Mouse (Mus musculus) forebrain, embryonic 15.5 days (tissue): Measurements from ENCODE around the gene Slc8a1. TPM values are rescaled to one million over a fixed set of nuclear protein-coding genes. Genes with fewer than 3 reads are reported as not detected.
A peak's percentile ranks its signal among the peaks of the same experiment; 100 is the strongest.

Experiments used
- ATAC-seq: fragments of 200-750 bp; cut with Nextera tagmentation; replicated peaks from 2 replicates; pipeline ENCODE4 v1.8.0; 2017; ENCODE audit warnings: mild to moderate bottlenecking, moderate TSS enrichment, moderate library complexity
- H3K27ac ChIP-seq: fragments of 300-500 bp; sonication (generic); replicated peaks from 2 replicates; pipeline ENCODE4 v1.5.1; 2015; ENCODE audit warnings: mild to moderate bottlenecking, inconsistent platforms
- H3K27me3 ChIP-seq: fragments of 300-500 bp; sonication (generic); 2 replicates; pipeline ENCODE4 v1.6.1; 2015; ENCODE audit warnings: inconsistent platforms
- H3K36me3 ChIP-seq: fragments of 300-500 bp; sonication (generic); 2 replicates; pipeline ENCODE4 v1.6.1; 2015; ENCODE audit warnings: mild to moderate bottlenecking, inconsistent platforms
- H3K4me1 ChIP-seq: fragments of 300-500 bp; sonication (generic); 2 replicates; pipeline ENCODE4 v1.6.1; 2015; ENCODE audit warnings: inconsistent platforms
- H3K4me2 ChIP-seq: fragments of 300-500 bp; sonication (generic); replicated peaks from 2 replicates; pipeline ENCODE4 v1.6.1; 2015; ENCODE audit warnings: mild to moderate bottlenecking, inconsistent platforms
- H3K4me3 ChIP-seq: fragments of 300-500 bp; sonication (generic); 2 replicates; pipeline ENCODE4 v1.5.1; 2015; ENCODE audit warnings: mild to moderate bottlenecking, inconsistent platforms
- H3K9ac ChIP-seq: fragments of 300-500 bp; sonication (generic); replicated peaks from 2 replicates; pipeline ENCODE4 v1.6.1; 2015; ENCODE audit warnings: mild to moderate bottlenecking, inconsistent platforms
- H3K9me3 ChIP-seq: fragments of 300-500 bp; sonication (generic); 2 replicates; pipeline ENCODE4 v1.6.1; 2016; ENCODE audit warnings: inconsistent platforms
- WGBS: fragments of 180-500 bp; shearing (Covaris S2); methylation state at CpG from one replicate; pipeline ENCODE4 v1.1.7; 2015; ENCODE audit warnings: mixed read lengths; 5-methylcytosine and 5-hydroxymethylcytosine counted together
- polyA plus RNA-seq: library from polyadenylated mRNA; unstranded; fragments of >200 nt; fragmentation: Nextera tagmentation; extraction: Ambion mirVana; gene quantifications from 2 replicates; pipeline ENCODE4 v1.2.1, GENCODE M21; 2015

Slc8a1 gene
- polyA plus RNA-seq, 1 experiment from 2014 or later: 18.4 TPM

DNA sequence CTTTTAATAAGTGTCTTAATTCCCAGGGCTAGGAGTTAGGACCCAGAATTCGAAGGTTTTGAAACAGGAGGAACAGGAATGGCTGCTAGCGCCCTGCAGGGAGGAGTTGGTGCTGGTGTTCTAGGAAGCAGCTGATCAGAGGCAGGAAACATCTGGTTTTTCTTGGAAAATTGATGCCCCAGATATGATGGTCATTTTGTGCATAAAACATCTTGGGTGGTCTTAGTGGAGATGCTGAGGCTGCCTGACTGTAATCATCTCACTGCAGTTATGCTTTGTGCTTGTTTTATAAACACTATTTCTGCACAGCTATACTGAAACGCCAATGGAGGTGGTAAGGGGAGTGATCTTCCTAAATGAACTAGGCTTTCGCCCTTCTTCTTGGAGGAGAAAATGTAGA, 345.1 kb downstream of the Slc8a1 start:
- Histone ChIP-seq H3K27ac (no peak overlapping the region), H3K4me3 (no peak overlapping the region), H3K27me3 (no peaks in the 10 kb centered on the region), H3K9me3 (no peaks in the 10 kb centered on the region), H3K9ac (no peak overlapping the region), H3K4me2 (no peak overlapping the region), H3K36me3 (no peaks in the 10 kb centered on the region; the same call in 1 of the 2 replicates), H3K4me1 (no peaks in the 10 kb centered on the region)
- WGBS: 89% methylated on average over 4 of the region's 4 CpGs
- ATAC-seq: no peak

GRCm38 (mm10) chr17:81391478-81391877, 346.7 kb downstream of the Slc8a1 start:
- Histone ChIP-seq H3K9ac (no peak overlapping the region), H3K27ac (no peak overlapping the region), H3K4me1 (no peaks in the 10 kb centered on the region), H3K4me2 (no peak overlapping the region), H3K9me3 (no peaks in the 10 kb centered on the region), H3K4me3 (no peak overlapping the region), H3K27me3 (no peaks in the 10 kb centered on the region), H3K36me3 (peaks cover 3% of the 10 kb centered on the region)
- ATAC-seq: no peak
- WGBS: 94% methylated on average over 7 of the region's 7 CpGs

DNA sequence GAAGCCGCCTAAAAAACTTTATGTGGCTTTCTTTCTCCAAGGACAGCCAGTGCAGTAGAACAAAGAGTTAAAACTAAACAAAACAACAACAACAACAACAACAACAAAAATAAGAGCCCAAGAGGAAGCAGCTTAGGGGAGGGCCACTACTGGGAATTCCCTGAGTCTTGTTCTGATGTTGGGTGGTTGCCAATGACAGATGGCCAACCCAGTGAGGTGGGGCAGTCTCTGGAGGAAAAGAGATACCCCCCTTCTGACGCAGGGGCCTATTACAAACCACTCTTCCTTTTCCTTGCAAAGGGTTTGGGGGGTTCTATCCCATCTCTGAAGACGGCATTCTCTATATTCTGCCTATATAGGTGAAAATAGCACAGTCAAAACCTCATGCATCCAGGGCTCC, 347.4 kb downstream of the Slc8a1 start:
- peak; percentile 38; the same call in 1 of the 2 replicates for ATAC-seq
- 69% methylated on average over 3 of the region's 3 CpGs for WGBS

GRCm38 (mm10) chr17:81386118-81386517, 352.1 kb downstream of the Slc8a1 start:
- H3K9ac ChIP-seq: no peak overlapping the region
- H3K4me2 ChIP-seq: no peak overlapping the region
- H3K9me3 ChIP-seq: no peaks in the 10 kb centered on the region
- H3K4me3 ChIP-seq: no peak overlapping the region
- H3K27ac ChIP-seq: no peak overlapping the region
- ATAC-seq: no peak
- no peaks in the 10 kb centered on the region for H3K27me3 ChIP-seq
- WGBS: 89% methylated on average over 2 of the region's 2 CpGs
- peaks cover 3% of the 10 kb centered on the region for H3K36me3 ChIP-seq
- no peaks in the 10 kb centered on the region for H3K4me1 ChIP-seq

More for the DNA sequence above, 347.4 kb downstream of the Slc8a1 start:
- no peaks in the 10 kb centered on the region for H3K9me3 ChIP-seq
- no peak overlapping the region for H3K9ac ChIP-seq
- H3K27ac ChIP-seq: no peak overlapping the region
- H3K4me3 ChIP-seq: no peak overlapping the region
- no peaks in the 10 kb centered on the region for H3K4me1 ChIP-seq
- no peak overlapping the region for H3K4me2 ChIP-seq
- H3K36me3 ChIP-seq: peaks cover 3% of the 10 kb centered on the region
- no peaks in the 10 kb centered on the region for H3K27me3 ChIP-seq

DNA sequence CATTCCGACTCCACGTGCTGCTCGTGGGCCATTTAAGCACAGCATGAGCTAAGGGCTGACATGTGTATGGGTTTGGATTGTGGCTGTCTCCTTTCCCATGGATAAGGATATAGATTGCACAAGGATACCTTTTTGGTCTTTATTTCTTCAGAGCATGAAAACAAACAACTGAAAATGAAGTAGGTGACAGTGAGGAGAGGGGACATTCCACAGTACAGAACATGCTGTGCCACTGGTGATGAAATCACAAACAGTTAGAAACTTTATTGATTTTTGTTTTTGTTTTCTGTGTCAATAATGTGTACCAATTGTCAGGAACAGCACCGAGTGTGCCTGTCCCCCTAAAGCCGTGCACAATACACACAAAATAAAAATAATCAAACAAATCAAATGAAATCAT, 352.7 kb downstream of the Slc8a1 start:
- peaks cover 3% of the 10 kb centered on the region for H3K36me3 ChIP-seq
- no peak overlapping the region for H3K27ac ChIP-seq
- H3K4me2 ChIP-seq: no peak overlapping the region
- WGBS: 96% methylated on average over 5 of the region's 5 CpGs
- H3K9me3 ChIP-seq: no peaks in the 10 kb centered on the region
- no peaks in the 10 kb centered on the region for H3K27me3 ChIP-seq
- H3K9ac ChIP-seq: no peak overlapping the region
- H3K4me3 ChIP-seq: no peak overlapping the region
- ATAC-seq: no peak
- no peaks in the 10 kb centered on the region for H3K4me1 ChIP-seq

DNA sequence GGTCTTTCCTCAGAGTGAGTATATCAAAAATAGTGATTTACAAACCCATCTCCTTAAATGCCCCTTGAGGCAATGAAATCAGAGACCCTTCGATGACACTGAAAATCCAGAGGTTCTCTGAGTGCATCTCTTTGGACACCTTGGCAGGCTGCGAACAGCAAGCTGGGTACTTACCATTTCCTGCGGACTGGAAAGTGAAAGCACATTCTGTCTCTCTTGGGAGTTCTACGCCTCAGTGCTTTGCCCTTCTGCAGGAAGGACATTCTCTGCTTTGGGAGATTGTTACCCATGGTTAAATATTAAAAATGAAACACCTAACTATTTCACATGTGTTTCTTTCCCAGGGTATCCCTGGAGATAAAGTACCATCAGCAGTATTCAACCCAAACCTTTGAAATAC, 354.7 kb downstream of the Slc8a1 start:
- Histone ChIP-seq H3K27ac (no peak overlapping the region), H3K4me1 (no peaks in the 10 kb centered on the region), H3K4me3 (no peak overlapping the region), H3K9me3 (no peaks in the 10 kb centered on the region), H3K27me3 (no peaks in the 10 kb centered on the region), H3K4me2 (no peak overlapping the region), H3K9ac (no peak overlapping the region), H3K36me3 (peaks cover 3% of the 10 kb centered on the region)
- ATAC-seq: no peak
- WGBS: 92% methylated on average over 4 of the region's 4 CpGs

GRCm38 (mm10) chr17:81378436-81378835, 359.7 kb downstream of the Slc8a1 start:
- H3K9me3 ChIP-seq: no peaks in the 10 kb centered on the region
- ATAC-seq: no peak
- no peak overlapping the region for H3K4me3 ChIP-seq
- H3K4me1 ChIP-seq: peaks cover 9% of the 10 kb centered on the region
- 85% methylated on average over 7 of the region's 7 CpGs for WGBS
- H3K4me2 ChIP-seq: no peak overlapping the region
- H3K27me3 ChIP-seq: no peaks in the 10 kb centered on the region
- no peak overlapping the region for H3K9ac ChIP-seq
- H3K36me3 ChIP-seq: no peaks in the 10 kb centered on the region
- H3K27ac ChIP-seq: no peak overlapping the region

- Histone ChIP-seq H3K36me3 (no peaks in the 10 kb centered on the region), H3K4me2 (no peak overlapping the region), H3K4me1 (peaks cover 9% of the 10 kb centered on the region), H3K9ac (no peak overlapping the region), H3K27ac (no peak overlapping the region), H3K9me3 (no peaks in the 10 kb centered on the region), H3K27me3 (no peaks in the 10 kb centered on the region), H3K4me3 (no peak overlapping the region)
- WGBS: 25% methylated on average over 5 of the region's 5 CpGs
- 0 out of 2 replicates have a peak, but pooled peaks have one; percentile 38 for ATAC-seq
Measured at GRCm38 (mm10) chr17:81377757-81378299, 360.3 kb downstream of the Slc8a1 start.

DNA sequence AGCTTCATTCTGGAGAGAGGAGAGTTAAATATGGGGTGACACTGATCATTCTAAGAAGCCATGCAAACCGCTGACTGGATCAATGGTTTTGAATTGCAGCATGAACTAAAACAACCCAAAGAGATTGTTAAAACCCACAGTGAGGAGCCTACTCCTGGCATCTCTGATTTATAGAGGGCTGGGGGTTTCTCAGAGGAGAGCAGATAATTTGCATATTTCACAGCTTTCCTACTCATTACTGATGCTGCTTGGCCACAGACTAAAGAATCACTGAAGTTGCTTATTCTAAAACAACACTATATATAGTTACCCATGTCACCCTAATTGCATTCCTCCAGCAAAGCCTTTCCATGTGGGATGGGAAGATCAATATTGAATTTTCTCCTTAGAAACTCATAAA, 361.0 kb downstream of the Slc8a1 start:
- Histone ChIP-seq H3K27ac (no peak overlapping the region), H3K4me1 (peaks cover 9% of the 10 kb centered on the region), H3K4me3 (no peak overlapping the region), H3K9ac (no peak overlapping the region), H3K36me3 (no peaks in the 10 kb centered on the region), H3K27me3 (no peaks in the 10 kb centered on the region), H3K4me2 (no peak overlapping the region), H3K9me3 (no peaks in the 10 kb centered on the region)
- WGBS: 13% methylated on average over 1 of the region's 1 CpGs
- peak; percentile 81 for ATAC-seq

DNA sequence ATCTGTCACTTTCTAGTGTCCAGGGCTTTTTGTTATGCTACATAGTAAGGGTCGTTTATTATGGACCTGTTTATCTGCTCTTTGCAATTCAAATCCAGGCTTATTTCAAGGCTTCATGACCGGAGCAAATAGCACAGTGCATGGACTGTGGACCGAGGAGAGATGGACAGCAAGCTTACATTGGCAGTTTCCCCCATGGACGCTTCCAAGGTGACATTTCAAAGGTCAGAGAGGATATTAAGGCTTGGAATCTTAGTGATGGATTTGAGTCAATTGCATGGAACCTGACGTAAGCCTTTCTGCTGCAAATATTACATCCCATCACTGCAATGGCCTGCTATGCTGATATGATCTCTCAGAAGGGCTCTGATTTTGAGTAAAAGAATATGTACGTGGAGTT, 362.3 kb downstream of the Slc8a1 start:
- Histone ChIP-seq H3K4me2 (no peak overlapping the region), H3K9me3 (no peaks in the 10 kb centered on the region), H3K27me3 (no peaks in the 10 kb centered on the region), H3K36me3 (no peaks in the 10 kb centered on the region), H3K4me1 (peaks cover 9% of the 10 kb centered on the region), H3K27ac (no peak overlapping the region), H3K9ac (no peak overlapping the region), H3K4me3 (no peak overlapping the region)
- no peak for ATAC-seq
- WGBS: 86% methylated on average over 6 of the region's 6 CpGs

- H3K27me3 ChIP-seq: no peaks in the 10 kb centered on the region
- no peak overlapping the region for H3K9ac ChIP-seq
- no peaks in the 10 kb centered on the region for H3K36me3 ChIP-seq
- ATAC-seq: 0 out of 2 replicates have a peak, but pooled peaks have one; percentile 35
- H3K9me3 ChIP-seq: no peaks in the 10 kb centered on the region
- WGBS: 53% methylated on average over 2 of the region's 2 CpGs
- H3K4me2 ChIP-seq: no peak overlapping the region
- no peak overlapping the region; the same call in 1 of the 2 replicates for H3K27ac ChIP-seq
- H3K4me1 ChIP-seq: peaks cover 2% of the 10 kb centered on the region; the same call in 1 of the 2 replicates
- H3K4me3 ChIP-seq: no peak overlapping the region
Measured at GRCm38 (mm10) chr17:81369036-81369435, 369.1 kb downstream of the Slc8a1 start.

DNA sequence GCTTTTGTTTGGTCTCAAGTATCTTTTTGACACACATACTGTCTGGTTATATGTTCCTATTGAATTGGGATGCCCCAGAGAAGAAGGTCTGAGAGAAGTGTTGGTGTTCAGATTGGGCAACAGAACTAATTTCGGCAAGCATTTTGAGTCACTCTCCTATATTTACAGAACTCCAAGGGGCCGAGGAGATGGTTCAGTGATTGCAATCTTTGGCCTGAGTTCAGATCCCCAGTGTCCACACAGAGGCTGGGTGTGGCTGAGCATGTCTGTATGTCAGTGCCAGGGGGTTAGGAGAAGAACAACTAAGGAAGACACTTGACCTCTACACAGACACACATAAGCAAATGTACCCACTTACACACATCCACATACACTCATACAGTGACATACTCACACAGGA, 369.7 kb downstream of the Slc8a1 start:
- 79% methylated on average over 2 of the region's 2 CpGs for WGBS

DNA sequence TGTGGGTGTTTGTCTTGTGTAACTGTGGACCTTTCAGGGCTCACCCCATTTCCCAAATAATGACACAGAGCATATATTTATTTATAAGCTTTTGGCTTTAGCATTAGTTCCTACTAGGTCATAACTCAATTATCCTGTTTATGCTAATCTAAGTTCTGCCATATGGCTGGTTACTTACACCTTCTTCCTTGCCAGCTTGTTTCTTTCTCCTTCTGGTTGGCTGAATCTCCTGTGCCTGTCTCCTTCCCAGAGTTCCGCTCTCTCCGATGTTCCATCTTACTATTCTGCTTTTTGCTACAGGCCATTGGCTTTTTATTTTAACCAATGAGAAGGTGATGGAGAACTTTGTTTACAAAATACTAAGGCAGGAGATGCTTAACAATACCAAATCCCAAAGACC, 374.8 kb downstream of the Slc8a1 start:
- no peaks in the 10 kb centered on the region for H3K36me3 ChIP-seq
- H3K27me3 ChIP-seq: no peaks in the 10 kb centered on the region
- no peak overlapping the region for H3K9ac ChIP-seq
- no peaks in the 10 kb centered on the region for H3K9me3 ChIP-seq
- no peaks in the 10 kb centered on the region for H3K4me1 ChIP-seq
- no peak overlapping the region for H3K4me3 ChIP-seq
- H3K4me2 ChIP-seq: no peak overlapping the region
- ATAC-seq: peak; percentile 78
- 65% methylated on average over 2 of the region's 2 CpGs for WGBS
- peak overlapping the region; percentile 42; the same call in 1 of the 2 replicates for H3K27ac ChIP-seq

More for the DNA sequence above, 369.7 kb downstream of the Slc8a1 start:
- H3K4me2 ChIP-seq: no peak overlapping the region
- ATAC-seq: no peak
- H3K4me3 ChIP-seq: no peak overlapping the region
- H3K9me3 ChIP-seq: no peaks in the 10 kb centered on the region
- no peak overlapping the region; the same call in 1 of the 2 replicates for H3K27ac ChIP-seq
- H3K36me3 ChIP-seq: no peaks in the 10 kb centered on the region
- no peak overlapping the region for H3K9ac ChIP-seq
- H3K4me1 ChIP-seq: peaks cover 2% of the 10 kb centered on the region; the same call in 1 of the 2 replicates
- H3K27me3 ChIP-seq: no peaks in the 10 kb centered on the region
